Mouse (Mus musculus) small intestine, adult 2 months (tissue): ENCODE results near the gene Plekhh3.

Source experiments
- CTCF ChIP-seq: fragments of 200-500 bp; IDR thresholded peaks from 2 replicates; pipeline ENCODE4 v1.5.1; 2012; ENCODE audit warnings: low read depth, mild to moderate bottlenecking, control low read depth, inconsistent platforms, low read length, moderate library complexity, mixed read lengths; ENCODE audit not compliant: insufficient replicate concordance, insufficient read length; ENCODE audit errors: extremely low read depth
- POLR2A ChIP-seq: fragments of 200-500 bp; IDR thresholded peaks from 2 replicates; pipeline ENCODE4 v1.6.1; 2012; ENCODE audit warnings: low read depth, mild to moderate bottlenecking, control low read depth, inconsistent platforms, low read length, moderate library complexity

GRCm38 (mm10) chr11:101115564-101115963, 55.6 kb downstream of the Plekhh3 start:
- TF ChIP-seq CTCF (no peak), POLR2A (no peak)
